Mouse (Mus musculus): ENCODE results near the gene Plcxd2. TPM values are rescaled to one million over a fixed set of nuclear protein-coding genes. Genes with fewer than 3 reads are reported as not detected.

Gene Plcxd2
- polyA plus RNA-seq, 1 experiment = 46.9 TPM

DNA sequence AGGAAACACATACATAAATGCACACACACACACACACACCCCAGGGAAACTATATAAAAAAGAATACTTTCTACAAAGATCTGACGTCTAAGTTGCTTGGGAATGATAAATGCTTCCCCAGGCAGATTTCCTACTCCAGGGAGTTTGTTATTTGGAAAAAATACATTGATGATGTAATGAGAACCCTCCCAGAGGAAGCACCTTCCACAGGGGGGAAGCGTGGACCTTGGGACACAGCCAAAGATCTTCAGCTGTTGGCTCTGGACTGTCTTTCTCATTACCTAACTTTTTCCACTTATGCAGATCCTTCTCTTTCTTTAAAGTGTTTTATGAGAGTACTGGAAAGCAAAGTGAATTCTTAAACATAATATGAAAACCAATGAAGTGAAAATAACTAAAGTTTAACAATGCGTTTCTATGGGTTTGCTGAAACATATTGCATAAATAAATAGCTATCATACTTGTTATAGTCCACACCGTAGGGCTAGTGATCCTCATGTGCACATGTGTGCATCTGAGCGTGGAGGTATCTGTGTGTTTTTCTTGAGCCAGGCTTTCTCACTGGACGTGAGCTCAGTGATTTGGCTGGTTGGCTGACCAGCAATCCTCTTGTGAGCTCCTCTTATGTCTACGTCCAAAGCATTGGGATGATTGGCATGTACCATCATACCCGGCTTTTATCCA is 87.3 kb downstream of the Plcxd2 start:
- no peak for DNase-seq
- Histone ChIP-seq H3K4me1 (ENCODE audit: control insufficient read depth, insufficient read depth, low read length) (no peaks in the 10 kb centered on the region), H3K27me3 (ENCODE audit: control insufficient read depth, insufficient read depth, low read length) (no peaks in the 10 kb centered on the region), H3K4me3 (replicated peaks; ENCODE audit: insufficient read depth, low read depth, low read length) (no peak overlapping the region), H3K27ac (ENCODE audit: insufficient read depth, low read length) (no peak overlapping the region)
- TF ChIP-seq POLR2A (IDR thresholded peaks at IDR 0.05; ENCODE audit: borderline replicate concordance, insufficient read depth, low read length) (no peak), CTCF (IDR thresholded peaks at IDR 0.05; ENCODE audit: borderline replicate concordance, insufficient read depth, low read depth, low read length) (no peak)
- 47% methylated on average over 8 of the region's 8 CpGs for WGBS

DNA sequence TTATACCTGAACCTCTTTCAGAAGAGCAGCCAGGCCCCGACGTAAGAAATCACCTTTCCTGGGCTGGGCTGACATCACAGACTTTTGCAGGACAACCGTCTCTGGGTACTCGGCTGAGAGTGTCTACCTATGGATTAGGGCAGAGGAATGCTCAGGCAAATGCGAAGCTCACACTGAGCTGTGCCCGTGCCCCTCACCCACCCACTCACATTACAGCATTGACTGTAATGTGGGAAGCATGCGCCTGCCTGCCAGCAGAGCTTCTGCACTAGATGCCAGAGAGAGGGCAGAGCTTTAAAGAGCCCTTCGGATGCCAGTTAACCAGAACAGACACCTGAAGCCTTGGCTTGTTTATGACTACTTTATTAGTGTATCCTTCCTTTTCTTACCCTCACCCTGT is 90.4 kb downstream of the Plcxd2 start:
- Histone ChIP-seq H3K27me3 (ENCODE audit: control insufficient read depth, insufficient read depth, low read length) (no peaks in the 10 kb centered on the region), H3K4me3 (replicated peaks; ENCODE audit: insufficient read depth, low read depth, low read length) (no peak overlapping the region), H3K4me1 (ENCODE audit: control insufficient read depth, insufficient read depth, low read length) (no peaks in the 10 kb centered on the region), H3K27ac (ENCODE audit: insufficient read depth, low read length) (no peak overlapping the region)
- TF ChIP-seq CTCF (IDR thresholded peaks at IDR 0.05; ENCODE audit: borderline replicate concordance, insufficient read depth, low read depth, low read length) (no peak), POLR2A (IDR thresholded peaks at IDR 0.05; ENCODE audit: borderline replicate concordance, insufficient read depth, low read length) (no peak)
- WGBS = 66% methylated on average over 8 of the region's 8 CpGs
- DNase-seq = no peak

Other genes with a start within 250 kb of the Plcxd2 start
- 4.7 and 5.9 TPM in 2 replicates for gene Phldb2, start 56.6 kb downstream of the Plcxd2 start, polyA plus RNA-seq (2012; rRNA removed)
- gene Cd96, start 110.0 kb upstream of the Plcxd2 start, polyA plus RNA-seq (2012; rRNA removed) = 0.05 TPM in 1 of 2 replicates, not detected in the other
- gene Gm4737, start 144.9 kb upstream of the Plcxd2 start, polyA plus RNA-seq (2012; rRNA removed) = 3.2 and 3.9 TPM in 2 replicates